Mouse (Mus musculus): Measurements from ENCODE around the gene Pfdn5. TPM values are rescaled to one million over a fixed set of nuclear protein-coding genes. Genes with fewer than 3 reads are reported as not detected.
"Not testable (repeated sequence)": the region's sequence is repeated elsewhere in the genome, so short reads cannot be mapped to it uniquely, and the experiment has no call there.

Gene Pfdn5
- total RNA-seq, 2 experiments from 2014 or later: 262 to 287 TPM

- intact Hi-C loops (cut with DNase I): no loop called here
- no peak for DNase-seq
Measured at GRCm38 (mm10) chr15:102326892-102327291, 976 bp downstream of the Pfdn5 start.

DNA sequence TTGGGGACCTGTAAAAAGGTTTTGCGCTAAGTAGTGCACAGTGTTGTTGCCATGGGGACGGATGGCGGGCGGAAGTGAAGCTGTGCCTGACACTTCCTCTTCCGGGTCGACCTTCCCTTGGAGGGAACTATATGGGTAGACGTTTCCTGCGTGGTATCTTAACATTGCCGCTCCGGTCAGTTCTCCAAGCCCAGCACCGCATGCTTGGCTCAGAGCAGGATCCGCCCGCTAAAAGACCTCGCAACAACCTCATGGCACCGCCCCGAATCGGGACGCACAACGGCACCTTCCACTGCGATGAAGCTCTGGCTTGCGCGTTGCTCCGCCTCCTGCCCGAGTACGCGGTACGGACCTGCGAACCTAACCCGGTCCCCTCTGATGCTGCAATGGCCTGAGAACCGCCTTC lies 5.7 kb downstream of the Pfdn5 start, which contains the start of gene Myg1:
TSS of gene Myg1 (plus strand) at position 100 of the 406 bp plus-strand sequence.
- intact Hi-C loops (cut with DNase I): no loop called here
- DNase-seq: peak; percentile 72 to 85

GRCm38 (mm10) chr15:102335254-102335653 lies 9.3 kb downstream of the Pfdn5 start:
- intact Hi-C loops (cut with DNase I): no loop called here

GRCm38 (mm10) chr15:102335925-102336324 lies 10.0 kb downstream of the Pfdn5 start:
- intact Hi-C loops (cut with DNase I); DNase-seq: not testable (repeated sequence)

More at GRCm38 (mm10) chr15:102335254-102335653, 9.3 kb downstream of the Pfdn5 start:
- no peak for DNase-seq

DNA sequence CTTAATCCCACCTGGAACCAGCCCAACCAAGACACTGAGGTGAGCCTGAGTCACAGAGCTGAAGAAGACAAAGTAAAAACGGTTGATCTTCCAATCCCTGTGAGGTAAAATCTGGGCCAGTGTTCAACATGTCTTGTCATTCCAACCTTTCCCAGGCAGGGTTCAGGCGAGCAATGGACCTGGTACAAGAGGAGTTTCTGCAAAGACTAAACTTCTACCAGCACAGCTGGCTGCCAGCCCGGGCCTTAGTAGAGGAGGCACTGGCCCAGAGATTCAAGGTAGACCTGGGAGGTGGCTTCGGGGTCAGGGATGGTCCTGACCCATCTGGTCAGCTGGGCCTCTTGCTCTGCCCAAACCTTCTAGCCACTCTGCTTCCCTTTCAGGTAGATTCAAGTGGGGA lies 11.0 kb downstream of the Pfdn5 start:
- intact Hi-C loops (cut with DNase I): no loop called here
- no peak for DNase-seq

- intact Hi-C loops (cut with DNase I): loop anchor here (5.0 kb wide), 1 partner anchor 83 kb away; no protein-coding TSS in a partner anchor
- no peak for DNase-seq
Measured at GRCm38 (mm10) chr15:102339612-102340011, 13.7 kb downstream of the Pfdn5 start.

- intact Hi-C loops (cut with DNase I): loop anchor here (5.0 kb wide), 1 partner anchor 81 kb away; no protein-coding TSS in a partner anchor
- DNase-seq: peak; percentile 43 to 66
Measured at GRCm38 (mm10) chr15:102341580-102341979, 15.7 kb downstream of the Pfdn5 start.

- no peak for DNase-seq
- intact Hi-C loops (cut with DNase I): loop anchor here (5.0 kb wide), 1 partner anchor 78 kb away; no protein-coding TSS in a partner anchor
Measured at GRCm38 (mm10) chr15:102344490-102344889, 18.6 kb downstream of the Pfdn5 start.

DNA sequence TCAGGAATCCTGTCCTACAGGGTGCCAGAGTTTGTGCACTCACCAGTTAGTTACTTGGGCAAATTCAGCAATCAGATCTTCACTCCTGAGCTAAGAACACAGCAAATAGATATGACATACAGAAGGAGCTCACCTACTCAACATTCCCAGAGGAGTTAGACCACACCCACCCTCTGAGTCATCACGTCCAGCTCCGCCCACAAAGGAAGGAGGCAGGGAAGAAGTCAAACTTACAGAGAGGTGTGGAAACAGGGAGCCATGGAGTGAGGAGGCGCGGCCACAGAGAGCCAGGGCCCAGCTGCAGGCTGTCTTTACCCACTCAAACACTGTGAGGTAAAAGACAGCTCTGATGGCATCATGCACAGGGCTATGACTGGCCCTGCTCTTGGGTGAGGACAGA lies 20.5 kb downstream of the Pfdn5 start:
- intact Hi-C loops (cut with DNase I): no loop called here
- no peak for DNase-seq

DNA sequence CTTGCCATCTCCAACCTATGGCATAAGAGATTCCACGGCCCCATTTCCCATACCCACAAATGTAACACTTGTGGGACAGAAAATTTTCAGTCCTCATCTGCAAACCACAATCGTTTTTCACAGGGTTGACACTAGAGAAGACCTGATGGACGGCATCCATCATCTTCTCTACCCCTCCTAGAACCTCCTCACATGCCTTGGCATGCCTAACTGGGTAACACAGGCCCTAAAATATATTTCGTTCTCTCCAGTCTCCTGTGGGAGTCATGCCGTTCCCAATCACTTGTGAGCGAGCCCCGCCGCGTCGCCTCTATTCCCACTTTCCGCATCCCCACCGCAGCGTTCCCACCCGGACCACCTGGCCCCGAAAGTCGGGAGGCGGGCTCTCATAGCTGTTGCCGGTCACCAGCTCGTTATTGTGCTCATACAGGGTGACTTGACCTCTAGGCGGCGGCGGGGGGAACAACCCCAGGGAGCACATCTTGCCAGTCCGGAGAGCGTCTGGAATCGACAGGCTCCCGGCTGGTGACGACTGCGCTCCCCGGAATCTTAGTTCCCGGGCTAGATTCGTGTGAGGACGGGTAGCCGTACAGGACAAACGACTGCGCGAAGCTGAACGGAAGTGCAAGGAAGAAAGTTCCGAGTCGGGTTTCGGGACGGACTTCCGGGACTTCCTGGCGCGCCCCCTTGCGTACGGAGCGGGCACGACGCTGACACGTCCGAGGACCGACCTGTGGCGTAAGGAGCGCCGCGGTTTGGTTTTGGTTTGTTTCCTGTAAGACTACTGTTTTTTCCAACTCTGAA lies 24.4 kb downstream of the Pfdn5 start, which contains the start of gene Aaas:
TSS of gene Aaas (minus strand) at position 634 of the 804 bp plus-strand sequence.
- peak; percentile 96 to 97 for DNase-seq
- intact Hi-C loops (cut with DNase I): no loop called here

GRCm38 (mm10) chr15:102350942-102351291 lies 25.0 kb downstream of the Pfdn5 start:
- intact Hi-C loops (cut with DNase I): no loop called here
- DNase-seq: no peak

DNA sequence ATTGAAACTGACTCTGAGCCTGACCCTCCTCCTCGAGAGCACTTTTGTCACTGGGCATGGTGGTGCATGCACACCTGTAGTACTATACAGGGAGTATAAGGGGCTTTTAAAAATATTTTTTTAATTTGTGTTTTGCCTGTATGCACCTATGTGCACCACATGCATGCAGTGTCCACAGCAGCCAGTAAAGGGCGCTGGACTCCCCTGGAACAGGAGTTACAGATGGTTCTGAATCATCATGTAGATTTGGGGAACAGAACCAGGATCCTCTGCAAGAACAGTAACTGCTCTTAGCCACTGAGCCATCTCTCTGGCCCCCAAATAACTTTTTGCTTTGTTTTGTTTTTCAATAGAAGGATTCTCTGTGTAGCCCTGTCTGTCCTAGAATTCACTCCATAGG lies 26.3 kb downstream of the Pfdn5 start:
- no peak for DNase-seq
- intact Hi-C loops (cut with DNase I): no loop called here

DNA sequence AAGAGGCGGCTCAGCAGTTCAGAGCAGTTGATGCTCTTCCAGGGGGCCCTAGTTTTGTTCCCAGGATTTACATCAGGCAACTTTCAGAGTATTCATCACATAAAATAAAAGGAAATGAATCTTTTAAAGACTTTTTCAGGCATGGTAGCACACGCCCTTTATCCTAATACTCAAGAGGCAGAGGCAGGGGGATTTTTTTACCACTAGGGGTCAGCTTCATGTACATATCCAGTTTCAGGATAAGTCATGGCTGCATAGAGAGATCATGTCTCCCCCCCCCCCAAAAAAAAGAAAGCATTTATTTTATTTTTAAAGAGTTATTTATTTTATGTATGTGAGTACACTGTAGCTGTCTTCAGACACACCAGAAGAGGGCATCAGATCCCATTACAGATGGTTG lies 28.1 kb downstream of the Pfdn5 start:
- intact Hi-C loops (cut with DNase I): no loop called here
- DNase-seq: no peak

- DNase-seq: peak; percentile 59 to 77
- intact Hi-C loops (cut with DNase I): loop anchor here (1.0 kb wide), 1 partner anchor 21 kb away; no protein-coding TSS in a partner anchor
Measured at GRCm38 (mm10) chr15:102355134-102355870, 29.4 kb downstream of the Pfdn5 start.

- intact Hi-C loops (cut with DNase I): loop anchor here (1.0 kb wide), 1 partner anchor 20 kb away; no protein-coding TSS in a partner anchor
- peak in 1 of 2 experiments; percentile 22 for DNase-seq
Measured at GRCm38 (mm10) chr15:102355871-102356441, 30.0 kb downstream of the Pfdn5 start.

DNA sequence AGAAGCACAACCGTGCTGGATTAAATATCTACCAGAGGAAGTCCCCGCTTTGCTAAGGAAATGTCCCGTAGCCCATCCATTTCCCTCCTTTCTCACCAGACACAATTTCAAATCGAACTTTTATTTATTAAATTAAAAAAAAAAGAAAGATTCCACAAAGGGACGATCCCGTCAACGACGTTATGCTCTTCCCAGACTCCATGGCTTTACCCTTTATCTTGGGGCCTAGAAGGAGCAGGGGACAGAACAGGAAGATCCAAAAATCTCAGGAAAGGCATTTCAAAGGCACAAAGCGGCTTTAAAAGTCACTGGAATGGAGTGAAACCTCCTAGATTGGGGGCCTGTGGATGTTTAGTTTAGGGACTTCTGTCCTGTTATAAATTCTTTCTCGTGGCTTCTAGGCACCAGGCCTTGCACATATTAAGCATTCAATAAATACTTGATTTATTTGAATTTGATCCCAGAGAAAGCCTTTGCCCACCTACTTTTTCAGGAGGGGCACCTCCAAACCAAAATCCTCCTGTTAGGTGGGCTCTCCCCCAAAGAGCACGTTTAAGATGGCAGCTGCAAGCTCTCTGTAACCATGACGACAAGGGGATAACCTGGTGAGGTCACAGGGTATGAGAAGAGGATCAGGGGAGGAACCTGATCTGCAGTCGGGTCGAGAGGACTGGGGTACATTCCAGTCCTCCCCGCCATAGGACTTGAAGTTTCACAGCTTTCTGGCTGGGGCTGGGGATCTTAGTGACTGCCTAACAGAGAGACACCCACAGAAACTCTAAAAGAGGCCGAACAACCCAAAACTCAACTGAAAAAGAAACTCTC lies 30.8 kb downstream of the Pfdn5 start:
- DNase-seq: no peak
- intact Hi-C loops (cut with DNase I): no loop called here

- no peak for DNase-seq
- intact Hi-C loops (cut with DNase I): no loop called here
Measured at GRCm38 (mm10) chr15:102358126-102358525, 32.2 kb downstream of the Pfdn5 start.

DNA sequence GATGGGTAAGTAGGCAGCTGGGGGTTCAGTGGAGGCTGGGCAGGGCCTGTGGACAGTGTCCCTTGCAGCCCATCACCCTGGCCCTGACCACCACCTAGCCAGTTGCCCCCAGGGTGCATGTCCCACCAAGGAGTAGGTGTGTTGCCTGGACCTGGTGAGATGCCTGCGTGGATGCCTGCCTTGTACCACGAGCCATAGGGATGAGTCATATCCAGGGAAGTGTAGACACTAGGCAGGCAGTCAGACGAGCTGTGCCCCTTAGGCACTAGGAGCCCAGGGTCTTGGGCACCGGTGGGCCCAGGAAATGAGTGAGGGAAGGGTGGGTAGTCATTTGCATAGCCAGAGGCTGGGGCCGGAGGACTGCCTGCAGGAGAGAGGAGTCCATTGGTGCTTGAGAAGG lies 32.9 kb downstream of the Pfdn5 start:
- intact Hi-C loops (cut with DNase I): no loop called here
- DNase-seq: no peak

GRCm38 (mm10) chr15:102362648-102363047 lies 36.7 kb downstream of the Pfdn5 start:
- peak in 1 of 2 experiments; percentile 35 for DNase-seq

GRCm38 (mm10) chr15:102364678-102365077 lies 38.8 kb downstream of the Pfdn5 start:
- intact Hi-C loops (cut with DNase I): no loop called here

More at GRCm38 (mm10) chr15:102362648-102363047, 36.7 kb downstream of the Pfdn5 start:
- intact Hi-C loops (cut with DNase I): no loop called here

More at GRCm38 (mm10) chr15:102364678-102365077, 38.8 kb downstream of the Pfdn5 start:
- no peak for DNase-seq
